Mouse (Mus musculus): Measurements from ENCODE around the gene Itgb3bp. TPM values are rescaled to one million over a fixed set of nuclear protein-coding genes. Genes with fewer than 3 reads are reported as not detected.

Itgb3bp gene
- 8.9 TPM for polyA plus RNA-seq (2015; fragmentation: Illumina TruSeq; extraction: RNeasy Lipid Tissue Mini Kit (QIAGEN cat#74804); ENCODE audit: low read depth, low replicate concordance)

DNA sequence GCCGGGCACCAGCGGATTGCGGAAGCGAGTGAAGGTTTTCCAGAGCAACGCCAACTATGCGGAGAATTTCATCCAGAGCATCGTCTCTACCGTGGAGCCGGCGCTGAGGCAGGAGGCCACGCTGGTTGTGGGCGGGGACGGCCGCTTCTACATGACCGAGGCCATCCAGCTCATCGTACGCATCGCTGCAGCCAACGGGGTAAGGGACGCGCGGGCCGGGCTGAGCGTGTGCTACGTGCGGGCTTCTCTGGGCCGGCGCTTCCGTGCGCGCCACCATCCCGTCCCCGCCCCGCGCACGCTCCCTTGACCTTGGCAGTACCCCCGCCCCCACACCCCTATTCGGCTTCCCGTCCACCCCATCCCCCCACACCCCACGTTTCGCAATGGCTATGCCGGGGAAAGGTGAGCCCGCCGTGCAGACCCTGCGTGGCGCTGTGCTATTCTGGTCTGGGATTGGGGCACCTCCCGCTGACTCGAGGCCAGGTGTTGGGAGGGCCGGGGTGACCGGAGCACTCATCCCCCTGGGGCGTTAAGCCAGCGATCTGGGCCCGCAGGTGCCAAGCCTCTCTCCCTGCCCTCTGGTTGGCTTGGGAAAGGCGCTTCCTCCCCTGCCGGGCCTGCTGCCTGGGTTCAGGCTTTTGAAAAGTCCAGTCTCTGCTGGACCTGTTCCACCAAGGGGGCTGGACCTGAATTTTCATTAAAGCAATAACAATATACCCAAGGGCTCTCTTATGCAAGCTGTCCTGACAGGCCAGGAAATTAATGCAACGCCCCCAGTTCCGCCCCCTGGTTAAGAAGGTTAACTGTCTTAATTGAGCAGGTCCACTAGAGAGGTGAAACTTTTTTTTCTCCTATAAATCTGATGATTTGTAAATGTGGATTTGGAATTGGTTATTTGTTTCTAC is at the start of gene Itgb3bp:
TSS of gene Itgb3bp (minus strand) at position 201 of the 905 bp plus-strand sequence.

DNA sequence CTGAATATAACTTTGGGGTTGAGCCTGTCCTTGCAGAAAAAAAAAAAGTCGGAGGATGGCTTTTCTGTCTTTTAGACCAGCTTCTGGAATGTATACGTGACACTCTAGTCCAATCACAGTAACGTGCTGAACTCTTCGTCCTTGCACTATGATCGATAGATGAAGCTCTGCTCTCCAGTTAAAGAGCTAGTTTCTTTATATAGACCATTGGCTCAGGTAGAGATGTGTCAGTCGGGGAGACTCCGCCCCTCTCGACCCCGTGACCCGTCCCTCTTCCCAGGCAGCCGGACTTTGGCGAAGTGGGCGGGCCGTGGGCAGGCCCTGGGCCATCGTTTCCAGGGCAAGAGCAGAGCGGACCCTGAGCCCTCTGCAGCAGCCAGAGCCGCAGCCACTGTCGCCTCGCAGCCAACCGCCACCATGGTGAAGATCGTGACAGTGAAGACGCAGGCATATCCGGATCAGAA is 432 bp downstream of the Itgb3bp start, which contains the start of gene Pgm1:
TSS of gene Pgm1 (plus strand) at position 266 of the 464 bp plus-strand sequence.

DNA sequence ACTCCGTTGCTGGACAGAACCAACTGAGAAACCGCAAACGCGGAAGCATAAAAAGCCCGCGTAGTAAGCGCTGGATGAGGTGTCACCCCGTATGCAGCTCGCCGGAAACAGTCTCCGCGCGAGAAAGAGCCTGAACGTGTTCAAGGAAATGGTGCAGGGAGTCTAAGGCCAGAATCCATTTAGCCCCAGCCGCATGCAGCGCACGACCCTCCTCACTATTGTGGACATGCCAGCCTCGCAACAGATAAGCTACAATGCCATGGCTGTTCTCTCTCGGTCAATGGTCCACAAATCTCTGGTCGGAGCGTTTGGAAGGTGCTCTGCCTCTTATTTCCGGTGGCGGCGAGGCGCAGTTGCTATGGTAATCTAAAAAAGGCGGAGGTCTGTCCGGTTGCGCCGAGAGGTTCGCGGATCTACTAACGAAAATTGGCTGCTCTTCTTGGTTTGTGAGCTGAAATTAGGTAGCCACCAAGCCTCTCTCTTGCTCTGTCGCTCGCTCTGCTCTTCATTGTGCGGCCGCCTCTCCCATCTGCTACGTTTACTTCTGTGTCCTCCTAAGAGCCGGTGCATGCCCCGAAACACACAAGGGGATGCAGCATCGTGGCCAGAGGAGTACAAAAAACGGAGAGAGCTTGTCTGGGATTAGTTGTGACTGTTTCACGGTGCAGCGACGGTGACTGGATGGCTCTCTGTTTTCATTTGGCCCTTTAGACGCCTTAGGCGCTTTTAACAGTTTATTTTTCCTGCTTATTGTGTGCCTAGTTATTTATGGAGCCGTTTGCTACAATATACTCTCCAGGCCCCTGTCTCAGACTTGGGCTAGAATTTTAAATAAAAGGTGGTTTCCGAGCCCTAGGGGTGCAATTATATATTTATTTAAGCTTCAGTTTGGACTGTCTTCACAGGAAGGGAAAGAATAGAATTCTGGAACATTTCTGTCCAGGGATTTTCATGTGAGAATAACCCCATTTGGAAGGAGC is 100.2 kb downstream of the Itgb3bp start, which contains the start of gene Efcab7:
TSS of gene Efcab7 (plus strand) at position 105 of the 980 bp plus-strand sequence.

Other genes with a start within 250 kb of the Itgb3bp start
- gene Alg6, start 214.1 kb downstream of the Itgb3bp start, polyA plus RNA-seq (2015; fragmentation: Illumina TruSeq; extraction: RNeasy Lipid Tissue Mini Kit (QIAGEN cat#74804); ENCODE audit: low read depth, low replicate concordance): 12.3 TPM
- gene Efcab7, start 100.6 kb downstream of the Itgb3bp start, polyA plus RNA-seq (2015; fragmentation: Illumina TruSeq; extraction: RNeasy Lipid Tissue Mini Kit (QIAGEN cat#74804); ENCODE audit: low read depth, low replicate concordance): 6.6 TPM
- gene Pgm1, start 399 bp downstream of the Itgb3bp start, polyA plus RNA-seq (2015; fragmentation: Illumina TruSeq; extraction: RNeasy Lipid Tissue Mini Kit (QIAGEN cat#74804); ENCODE audit: low read depth, low replicate concordance): 57.9 TPM
- 0.82 TPM for gene Ror1, start 166.0 kb upstream of the Itgb3bp start, polyA plus RNA-seq (2015; fragmentation: Illumina TruSeq; extraction: RNeasy Lipid Tissue Mini Kit (QIAGEN cat#74804); ENCODE audit: low read depth, low replicate concordance)

Measured in brain, adult 10 weeks (tissue).